Mouse (Mus musculus): ENCODE data around the gene Cacna1e. TPM values are rescaled to one million over a fixed set of nuclear protein-coding genes. Genes with fewer than 3 reads are reported as not detected.

Gene Cacna1e
- polyA plus RNA-seq, 1 experiment from 2014 or later, result 1.8 TPM

DNA sequence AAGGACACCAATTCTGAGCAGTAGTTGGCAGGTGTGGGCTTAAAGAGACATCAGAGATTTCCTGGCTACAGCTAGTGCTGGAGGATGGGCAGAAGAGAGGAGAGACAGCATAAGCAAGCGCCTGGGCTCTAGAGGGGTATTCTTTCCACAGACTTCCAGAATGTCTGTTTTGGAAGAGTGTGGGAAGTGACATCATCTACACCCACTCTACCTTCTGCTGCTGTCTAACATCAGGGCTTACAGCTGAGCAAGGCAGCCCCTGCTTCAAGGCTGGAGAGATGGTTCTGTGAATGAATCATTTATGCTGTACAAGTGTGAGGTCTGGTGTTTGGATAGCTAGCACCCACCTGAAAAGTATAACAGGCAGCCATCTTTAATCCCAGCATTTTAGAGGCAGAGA is 18.3 kb downstream of the Cacna1e start:
- H3K9me3 ChIP-seq, result no peaks in the 10 kb centered on the region
- no peak overlapping the region for H3K9ac ChIP-seq
- ATAC-seq (ENCODE audit: insufficient number of reproducible peaks, insufficient read depth, low FRiP score, low TSS enrichment, low read depth), result no peak
- H3K4me1 ChIP-seq, result no peaks in the 10 kb centered on the region
- WGBS, result 69% methylated on average over 1 of the region's 1 CpGs
- H3K4me3 ChIP-seq, result no peak overlapping the region
- no peaks in the 10 kb centered on the region for H3K27me3 ChIP-seq
- no peak overlapping the region for H3K4me2 ChIP-seq
- H3K27ac ChIP-seq, result no peak overlapping the region
- H3K36me3 ChIP-seq, result no peaks in the 10 kb centered on the region

DNA sequence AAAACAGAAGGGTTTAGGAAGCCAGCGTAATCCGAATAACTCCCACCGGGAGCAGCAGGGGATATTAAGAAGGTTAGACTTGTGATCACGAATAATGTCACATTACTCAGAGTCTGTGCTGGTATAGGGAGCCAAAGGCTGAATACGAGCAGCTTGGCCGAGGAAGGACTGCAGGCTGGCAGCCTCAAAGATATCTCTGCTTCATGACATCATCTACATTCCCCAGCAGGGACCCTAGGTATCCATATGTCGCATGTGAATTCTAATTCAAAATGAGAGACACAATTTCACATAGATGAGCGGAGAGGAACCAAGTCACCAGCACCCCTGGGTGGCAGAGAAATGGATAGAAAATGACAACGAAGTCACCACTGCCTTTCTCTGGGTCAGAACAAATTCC is 22.9 kb downstream of the Cacna1e start:
- 85% methylated on average over 9 of the region's 9 CpGs for WGBS
- no peaks in the 10 kb centered on the region for H3K9me3 ChIP-seq
- ATAC-seq (ENCODE audit: insufficient number of reproducible peaks, insufficient read depth, low FRiP score, low TSS enrichment, low read depth), result no peak

GRCm38 (mm10) chr1:154854564-154854963 is 29.7 kb downstream of the Cacna1e start:
- Histone ChIP-seq H3K36me3 (no peaks in the 10 kb centered on the region), H3K27me3 (no peaks in the 10 kb centered on the region), H3K4me3 (no peak overlapping the region), H3K9ac (no peak overlapping the region), H3K9me3 (no peaks in the 10 kb centered on the region), H3K27ac (no peak overlapping the region), H3K4me2 (no peak overlapping the region), H3K4me1 (no peaks in the 10 kb centered on the region)
- 80% methylated on average over 3 of the region's 3 CpGs for WGBS
- no peak for ATAC-seq (ENCODE audit: insufficient number of reproducible peaks, insufficient read depth, low FRiP score, low TSS enrichment, low read depth)

More for the DNA sequence above, 22.9 kb downstream of the Cacna1e start:
- no peak overlapping the region for H3K4me2 ChIP-seq
- no peaks in the 10 kb centered on the region for H3K27me3 ChIP-seq
- H3K9ac ChIP-seq, result no peak overlapping the region
- no peaks in the 10 kb centered on the region for H3K36me3 ChIP-seq
- H3K4me1 ChIP-seq, result no peaks in the 10 kb centered on the region
- no peak overlapping the region for H3K27ac ChIP-seq
- H3K4me3 ChIP-seq, result no peak overlapping the region

DNA sequence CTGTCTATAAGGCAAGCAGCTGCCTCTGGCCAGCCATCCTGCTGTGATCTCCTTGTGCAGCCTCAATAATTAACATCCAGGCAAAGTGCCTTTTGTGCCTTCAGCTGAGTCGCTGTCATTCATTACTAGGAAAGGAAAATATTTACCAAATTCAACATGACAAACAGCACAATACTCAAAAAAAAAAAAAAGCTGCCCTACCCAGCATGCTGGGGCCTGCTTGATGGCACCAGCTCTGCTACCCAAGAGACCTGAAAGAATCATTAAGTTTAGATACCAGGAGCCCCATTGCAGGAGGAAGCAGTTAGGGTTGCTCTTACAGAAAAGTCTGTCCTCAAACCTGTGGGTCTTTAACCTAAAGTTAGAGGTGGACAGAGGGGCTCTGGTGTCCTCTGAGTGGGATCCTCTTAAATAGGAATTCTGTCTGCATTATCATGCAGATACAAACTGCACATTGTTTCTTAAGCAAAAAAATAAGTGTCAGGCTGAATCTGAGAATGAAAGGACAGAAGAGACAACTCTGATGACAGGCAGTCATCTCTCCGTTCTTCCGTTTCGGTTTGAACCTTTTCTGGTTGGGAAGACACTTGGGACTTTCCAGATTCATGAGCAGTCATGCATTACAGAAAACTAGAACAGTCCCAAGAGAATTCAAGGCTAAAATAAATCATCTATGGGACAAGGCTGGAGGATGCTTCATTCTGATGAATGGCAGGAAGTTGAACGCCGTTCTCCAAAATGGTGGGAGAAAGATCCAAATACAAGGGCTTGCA is 33.6 kb downstream of the Cacna1e start:
- Histone ChIP-seq H3K4me2 (no peak overlapping the region), H3K9me3 (no peaks in the 10 kb centered on the region), H3K36me3 (no peaks in the 10 kb centered on the region), H3K27me3 (no peaks in the 10 kb centered on the region), H3K9ac (no peak overlapping the region), H3K4me1 (no peaks in the 10 kb centered on the region), H3K4me3 (no peak overlapping the region), H3K27ac (no peak overlapping the region)
- no peak for ATAC-seq (ENCODE audit: insufficient number of reproducible peaks, insufficient read depth, low FRiP score, low TSS enrichment, low read depth)
- whole genome bisulfite sequencing, result 83% methylated on average over 6 of the region's 6 CpGs

- Histone ChIP-seq H3K4me3 (no peak overlapping the region), H3K36me3 (no peaks in the 10 kb centered on the region), H3K9me3 (no peaks in the 10 kb centered on the region), H3K4me1 (no peaks in the 10 kb centered on the region), H3K27ac (no peak overlapping the region), H3K9ac (no peak overlapping the region), H3K4me2 (no peak overlapping the region), H3K27me3 (peaks cover under 1% of the 10 kb centered on the region; the same call in 1 of the 2 replicates)
- ATAC-seq (ENCODE audit: insufficient number of reproducible peaks, insufficient read depth, low FRiP score, low TSS enrichment, low read depth), result no peak
- 61% methylated on average over 6 of the region's 6 CpGs for WGBS
Observed at GRCm38 (mm10) chr1:154848683-154849579, 35.4 kb downstream of the Cacna1e start.

- H3K4me2 ChIP-seq, result no peak overlapping the region
Observed at GRCm38 (mm10) chr1:154846900-154847299, 37.4 kb downstream of the Cacna1e start.

GRCm38 (mm10) chr1:154843427-154843826 is 40.9 kb downstream of the Cacna1e start:
- Histone ChIP-seq H3K9ac (no peak overlapping the region), H3K4me2 (no peak overlapping the region), H3K27ac (no peak overlapping the region), H3K27me3 (peaks cover 2% of the 10 kb centered on the region; the same call in 1 of the 2 replicates), H3K4me1 (0 out of 2 replicates have a peak, but pooled peaks cover 4% of the 10 kb centered on the region), H3K36me3 (no peaks in the 10 kb centered on the region), H3K4me3 (no peak overlapping the region), H3K9me3 (no peaks in the 10 kb centered on the region)
- WGBS, result 83% methylated on average over 2 of the region's 2 CpGs
- no peak for ATAC-seq (ENCODE audit: insufficient number of reproducible peaks, insufficient read depth, low FRiP score, low TSS enrichment, low read depth)

More at GRCm38 (mm10) chr1:154846900-154847299, 37.4 kb downstream of the Cacna1e start:
- H3K9ac ChIP-seq, result no peak overlapping the region
- H3K4me3 ChIP-seq, result no peak overlapping the region
- H3K27ac ChIP-seq, result no peak overlapping the region
- 88% methylated on average over 2 of the region's 2 CpGs for WGBS
- no peak for ATAC-seq (ENCODE audit: insufficient number of reproducible peaks, insufficient read depth, low FRiP score, low TSS enrichment, low read depth)
- H3K9me3 ChIP-seq, result no peaks in the 10 kb centered on the region
- no peaks in the 10 kb centered on the region for H3K36me3 ChIP-seq
- H3K4me1 ChIP-seq, result 0 out of 2 replicates have a peak, but pooled peaks cover 4% of the 10 kb centered on the region
- H3K27me3 ChIP-seq, result peaks cover 2% of the 10 kb centered on the region; the same call in 1 of the 2 replicates

- Histone ChIP-seq H3K4me3 (no peak overlapping the region), H3K27me3 (peaks cover 2% of the 10 kb centered on the region; the same call in 1 of the 2 replicates), H3K9me3 (no peaks in the 10 kb centered on the region), H3K4me1 (0 out of 2 replicates have a peak, but pooled peaks cover 4% of the 10 kb centered on the region), H3K27ac (no peak overlapping the region), H3K4me2 (no peak overlapping the region), H3K36me3 (no peaks in the 10 kb centered on the region), H3K9ac (no peak overlapping the region)
- no peak for ATAC-seq (ENCODE audit: insufficient number of reproducible peaks, insufficient read depth, low FRiP score, low TSS enrichment, low read depth)
- 73% methylated on average over 5 of the region's 5 CpGs for WGBS
Observed at GRCm38 (mm10) chr1:154842336-154842735, 42.0 kb downstream of the Cacna1e start.

- H3K27ac ChIP-seq, result no peak overlapping the region
- H3K27me3 ChIP-seq, result peaks cover 2% of the 10 kb centered on the region; the same call in 1 of the 2 replicates
- H3K4me3 ChIP-seq, result no peak overlapping the region
- no peaks in the 10 kb centered on the region for H3K9me3 ChIP-seq
- H3K36me3 ChIP-seq, result no peaks in the 10 kb centered on the region
- H3K9ac ChIP-seq, result no peak overlapping the region
- ATAC-seq (ENCODE audit: insufficient number of reproducible peaks, insufficient read depth, low FRiP score, low TSS enrichment, low read depth), result no peak
- H3K4me1 ChIP-seq, result 0 out of 2 replicates have a peak, but pooled peaks cover 4% of the 10 kb centered on the region
- H3K4me2 ChIP-seq, result no peak overlapping the region
- 77% methylated on average over 6 of the region's 6 CpGs for WGBS
Observed at GRCm38 (mm10) chr1:154841057-154841630, 43.2 kb downstream of the Cacna1e start.

DNA sequence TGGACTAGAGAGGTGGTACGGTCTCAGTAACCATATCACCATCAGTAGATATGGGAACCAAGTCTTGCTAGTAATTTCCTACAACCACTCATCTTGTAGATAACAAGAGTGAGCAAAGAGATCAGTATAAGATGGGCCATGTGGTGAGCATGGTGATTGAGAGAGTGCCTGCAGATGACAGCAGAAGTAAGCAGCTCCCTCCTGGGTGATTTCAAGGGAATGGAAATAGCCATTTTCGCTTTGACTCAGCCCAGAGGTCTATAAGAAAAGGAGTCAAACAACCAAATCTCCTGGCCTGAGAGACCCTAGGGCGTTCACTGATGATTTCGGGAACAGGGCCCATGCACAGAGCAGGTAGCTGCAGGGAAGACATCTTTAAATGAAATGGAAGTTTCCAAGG is 45.0 kb downstream of the Cacna1e start:
- ATAC-seq (ENCODE audit: insufficient number of reproducible peaks, insufficient read depth, low FRiP score, low TSS enrichment, low read depth), result no peak
- WGBS, result 86% methylated on average over 4 of the region's 4 CpGs
- Histone ChIP-seq H3K4me1 (peaks cover 11% of the 10 kb centered on the region), H3K27ac (no peak overlapping the region), H3K36me3 (no peaks in the 10 kb centered on the region), H3K4me3 (no peak overlapping the region), H3K4me2 (no peak overlapping the region), H3K9me3 (no peaks in the 10 kb centered on the region), H3K9ac (no peak overlapping the region), H3K27me3 (peaks cover 2% of the 10 kb centered on the region; the same call in 1 of the 2 replicates)

GRCm38 (mm10) chr1:154836473-154836872 is 47.8 kb downstream of the Cacna1e start:
- Histone ChIP-seq H3K4me1 (peaks cover 12% of the 10 kb centered on the region), H3K4me3 (no peak overlapping the region), H3K9me3 (no peaks in the 10 kb centered on the region), H3K27ac (no peak overlapping the region), H3K36me3 (no peaks in the 10 kb centered on the region), H3K4me2 (no peak overlapping the region), H3K9ac (no peak overlapping the region), H3K27me3 (no peaks in the 10 kb centered on the region)
- ATAC-seq (ENCODE audit: insufficient number of reproducible peaks, insufficient read depth, low FRiP score, low TSS enrichment, low read depth), result no peak
- WGBS, result 86% methylated on average over 5 of the region's 5 CpGs

All from embryonic facial prominence, embryonic 13.5 days (tissue).